Mouse (Mus musculus) liver, postnatal 0 days (tissue): ENCODE measurements around the gene Nup160.

ENCODE experiments used
- CTCF ChIP-seq: sonication (generic); IDR thresholded peaks from 2 replicates; pipeline ENCODE4 v1.5.1; 2016; ENCODE audit warnings: antibody characterized with exemption, low read depth
- EP300 ChIP-seq: IDR thresholded peaks from 2 replicates; pipeline ENCODE4 v1.6.1; 2016; ENCODE audit warnings: antibody characterized with exemption, low read depth, mild to moderate bottlenecking

DNA sequence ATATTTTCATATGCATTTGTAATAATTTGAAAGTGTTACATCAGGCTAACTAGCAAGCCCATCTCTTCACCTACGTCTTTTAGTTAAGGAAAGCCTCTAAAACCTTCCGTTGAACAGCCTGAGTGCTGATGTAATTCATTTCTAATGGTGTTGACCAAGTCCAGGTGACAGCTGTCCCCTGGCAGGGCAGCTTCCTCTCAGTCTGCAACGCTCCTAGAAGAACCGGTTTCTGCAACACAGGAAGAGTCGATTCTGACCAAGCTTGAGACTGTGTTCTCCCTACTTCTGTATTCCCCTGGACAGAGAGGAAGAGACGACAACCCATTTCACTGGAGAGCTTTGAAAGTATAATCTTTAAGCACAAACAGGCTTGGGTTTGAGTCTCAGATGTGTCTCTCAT lies 21.6 kb upstream of the Nup160 start:
- TF ChIP-seq CTCF (no peak), EP300 (no peak)
